Comparison of ENCODE assay signal across 12 mouse cellular contexts in genomic region chr8:126682817-126683554, GRCm38 (mm10).
DNase-seq lines count a peak whose midpoint lies in the region; ATAC-seq and TF ChIP-seq lines count a peak whose summit lies in the region.
"Had no signal": no experiment of that assay in that cellular context is flagged by ENCODE, and none has a peak within 500 bp of the region (broad histone marks: within the 10 kb centered on the region; RNA-seq: fewer than 3 reads in every experiment).

No protein-coding gene starts in this region.

- H3K9me3 ChIP-seq in forebrain, embryonic 15.5 days = no peaks in the 10 kb centered on the region
- H3K9me3 ChIP-seq in forebrain, embryonic 12.5 days = no peaks in the 10 kb centered on the region
- H3K9me3 ChIP-seq in kidney, postnatal 0 days (replicated peaks; ENCODE audit: low read length) = no peaks in the 10 kb centered on the region
- peaks cover 5% of the 10 kb centered on the region; the same call in 1 of the 2 replicates for H3K9me3 ChIP-seq in kidney, embryonic 16.5 days (ENCODE audit: low read length)
- H3K9me3 ChIP-seq: midbrain, embryonic 12.5 days had no signal

- no peak overlapping the region for H3K4me3 ChIP-seq in forebrain, embryonic 15.5 days
- H3K4me3 ChIP-seq in forebrain, embryonic 12.5 days (replicated peaks) = no peak overlapping the region
- H3K4me3 ChIP-seq in kidney, postnatal 0 days (replicated peaks; ENCODE audit: low read depth, low read length) = no peak overlapping the region
- no peak overlapping the region for H3K4me3 ChIP-seq in kidney, embryonic 16.5 days (ENCODE audit: low read length)
- H3K4me3 ChIP-seq in brown adipose tissue, adult 24 weeks (ENCODE audit: insufficient read depth, low read depth, low read length) = no peak overlapping the region
- H3K4me3 ChIP-seq in thymus, adult 2 months (ENCODE audit: control insufficient read depth, insufficient read depth, low read length) = no peak overlapping the region
- H3K4me3 ChIP-seq: midbrain, embryonic 12.5 days had no signal

- 63% methylated on average over 9 of the region's 9 CpGs for WGBS in forebrain, embryonic 15.5 days
- 75% methylated on average over 9 of the region's 9 CpGs for WGBS in forebrain, embryonic 12.5 days
- 67% methylated on average over 9 of the region's 9 CpGs for WGBS in kidney, postnatal 0 days
- 64% methylated on average over 9 of the region's 9 CpGs for WGBS in kidney, embryonic 16.5 days
- 93% methylated on average over 9 of the region's 9 CpGs for WGBS in thymus, adult 2 months

- peaks cover 21% of the 10 kb centered on the region for H3K4me1 ChIP-seq in forebrain, embryonic 15.5 days
- peaks cover 15% of the 10 kb centered on the region for H3K4me1 ChIP-seq in forebrain, embryonic 12.5 days
- no peaks in the 10 kb centered on the region for H3K4me1 ChIP-seq in kidney, postnatal 0 days (replicated peaks; ENCODE audit: insufficient read depth, low read length)
- peaks cover 15% of the 10 kb centered on the region for H3K4me1 ChIP-seq in kidney, embryonic 16.5 days (ENCODE audit: insufficient read depth, low read length)
- H3K4me1 ChIP-seq in brown adipose tissue, adult 24 weeks (ENCODE audit: control insufficient read depth, insufficient read depth, insufficient read length, low read length) = peaks cover 10% of the 10 kb centered on the region
- H3K4me1 ChIP-seq in thymus, adult 2 months (replicated peaks; ENCODE audit: control insufficient read depth, insufficient read depth, low read length) = peaks cover 5% of the 10 kb centered on the region

- TF ChIP-seq CTCF in kidney, postnatal 0 days (IDR thresholded peaks at IDR 0.05; ENCODE audit: low read depth) = no peak
- TF ChIP-seq CTCF in thymus, adult 2 months (IDR thresholded peaks at IDR 0.05; ENCODE audit: borderline replicate concordance, control insufficient read depth, extremely low read depth, insufficient read depth, low read length, poor library complexity) = no peak

- no peak for DNase-seq in kidney, postnatal 0 days (ENCODE audit: low spot score)
- DNase-seq in layer of hippocampus, adult 9-11 months = peak; percentile 41
- no peak for DNase-seq in thymus, adult 2 months
- DNase-seq: cerebellum, postnatal 25 days; kidney, adult 18-20 months had no signal

- no peaks in the 10 kb centered on the region for H3K36me3 ChIP-seq in forebrain, embryonic 15.5 days
- H3K36me3 ChIP-seq in forebrain, embryonic 12.5 days (replicated peaks) = no peaks in the 10 kb centered on the region
- no peaks in the 10 kb centered on the region for H3K36me3 ChIP-seq in kidney, postnatal 0 days (ENCODE audit: insufficient read depth, low read length)
- no peaks in the 10 kb centered on the region; the same call in 1 of the 2 replicates for H3K36me3 ChIP-seq in kidney, embryonic 16.5 days (ENCODE audit: insufficient read depth, low read length)
- H3K36me3 ChIP-seq in thymus, adult 2 months (ENCODE audit: control insufficient read depth, insufficient read depth, low read length) = no peaks in the 10 kb centered on the region
- H3K36me3 ChIP-seq: midbrain, embryonic 12.5 days had no signal

- peak; percentile 71; the same call in 1 of the 2 replicates for ATAC-seq in forebrain, embryonic 15.5 days (replicated peaks)
- ATAC-seq in forebrain, embryonic 12.5 days (ENCODE audit: low FRiP score) = no peak
- ATAC-seq in kidney, postnatal 0 days (replicated peaks; ENCODE audit: low FRiP score, low read depth) = no peak
- ATAC-seq in kidney, embryonic 16.5 days (ENCODE audit: low FRiP score, low TSS enrichment) = no peak
- no peak for ATAC-seq in inflammation-experienced regulatory T-cells, adult 6 months

- no peak overlapping the region for H3K4me2 ChIP-seq in forebrain, embryonic 15.5 days (replicated peaks)
- no peak overlapping the region for H3K4me2 ChIP-seq in forebrain, embryonic 12.5 days
- H3K4me2 ChIP-seq in kidney, postnatal 0 days (ENCODE audit: low read length) = no peak overlapping the region
- H3K4me2 ChIP-seq in kidney, embryonic 16.5 days (replicated peaks; ENCODE audit: low read depth, low read length) = no peak overlapping the region
- H3K4me2 ChIP-seq: midbrain, embryonic 12.5 days had no signal

- no peak for TF ChIP-seq POLR2A in thymus, adult 2 months (IDR thresholded peaks at IDR 0.05; ENCODE audit: control insufficient read depth, extremely low read depth, insufficient read depth, low read length, poor library complexity)

- no peak overlapping the region for H3K9ac ChIP-seq in forebrain, embryonic 15.5 days (replicated peaks)
- H3K9ac ChIP-seq in forebrain, embryonic 12.5 days = no peak overlapping the region
- H3K9ac ChIP-seq in kidney, postnatal 0 days (ENCODE audit: low read depth, low read length) = no peak overlapping the region
- H3K9ac ChIP-seq in kidney, embryonic 16.5 days (replicated peaks; ENCODE audit: low read length) = no peak overlapping the region
- H3K9ac ChIP-seq: liver, embryonic 14.5 days; midbrain, embryonic 12.5 days had no signal

- H3K27me3 ChIP-seq in forebrain, embryonic 15.5 days = no peaks in the 10 kb centered on the region
- no peaks in the 10 kb centered on the region for H3K27me3 ChIP-seq in forebrain, embryonic 12.5 days
- no peaks in the 10 kb centered on the region for H3K27me3 ChIP-seq in kidney, postnatal 0 days (ENCODE audit: insufficient read depth, low read length)
- H3K27me3 ChIP-seq in kidney, embryonic 16.5 days (ENCODE audit: insufficient read depth, low read length) = no peaks in the 10 kb centered on the region
- H3K27me3 ChIP-seq in thymus, adult 2 months (ENCODE audit: control insufficient read depth, insufficient read depth, low read length) = no peaks in the 10 kb centered on the region
- H3K27me3 ChIP-seq: midbrain, embryonic 12.5 days had no signal

- H3K27ac ChIP-seq in forebrain, embryonic 15.5 days (replicated peaks) = peak overlapping the region; percentile 37; the same call in 1 of the 2 replicates
- no peak overlapping the region for H3K27ac ChIP-seq in forebrain, embryonic 12.5 days
- H3K27ac ChIP-seq in kidney, postnatal 0 days = peak overlapping the region; percentile 51
- no peak overlapping the region for H3K27ac ChIP-seq in kidney, embryonic 16.5 days (ENCODE audit: low read length)
- H3K27ac ChIP-seq in brown adipose tissue, adult 24 weeks (replicated peaks; ENCODE audit: low read depth, low read length) = 0 out of 2 replicates have a peak overlapping the region, but pooled peaks have one; percentile 20
- H3K27ac ChIP-seq in thymus, adult 2 months (ENCODE audit: control insufficient read depth, insufficient read depth, low read length) = no peak overlapping the region
- H3K27ac ChIP-seq: liver, embryonic 14.5 days had no signal

Comparison
In these comparisons a context has a peak if more than half of its experiments do, and no peak if none do; other contexts are left out.
1. H3K27ac ChIP-seq: peak in forebrain, embryonic 15.5 days (single experiment), kidney, postnatal 0 days (single experiment) and brown adipose tissue, adult 24 weeks (single experiment); none in forebrain, embryonic 12.5 days (single experiment), kidney, embryonic 16.5 days (single experiment) and thymus, adult 2 months (single experiment).